Mouse (Mus musculus) cerebellum, adult 2 months (tissue): Measurements from ENCODE around the gene Reck.

Experiments used
- CTCF ChIP-seq: fragments of 200-500 bp; IDR thresholded peaks from 2 replicates; pipeline ENCODE4 v1.5.1; 2011; ENCODE audit warnings: low read depth, mild to moderate bottlenecking, control low read depth, low read length, moderate library complexity, borderline replicate concordance; ENCODE audit not compliant: insufficient read depth
- POLR2A ChIP-seq: fragments of 200-500 bp; IDR thresholded peaks from 2 replicates; pipeline ENCODE4 v1.6.1; 2011; ENCODE audit warnings: low read length, control low read depth, borderline replicate concordance; ENCODE audit not compliant: insufficient read depth

DNA sequence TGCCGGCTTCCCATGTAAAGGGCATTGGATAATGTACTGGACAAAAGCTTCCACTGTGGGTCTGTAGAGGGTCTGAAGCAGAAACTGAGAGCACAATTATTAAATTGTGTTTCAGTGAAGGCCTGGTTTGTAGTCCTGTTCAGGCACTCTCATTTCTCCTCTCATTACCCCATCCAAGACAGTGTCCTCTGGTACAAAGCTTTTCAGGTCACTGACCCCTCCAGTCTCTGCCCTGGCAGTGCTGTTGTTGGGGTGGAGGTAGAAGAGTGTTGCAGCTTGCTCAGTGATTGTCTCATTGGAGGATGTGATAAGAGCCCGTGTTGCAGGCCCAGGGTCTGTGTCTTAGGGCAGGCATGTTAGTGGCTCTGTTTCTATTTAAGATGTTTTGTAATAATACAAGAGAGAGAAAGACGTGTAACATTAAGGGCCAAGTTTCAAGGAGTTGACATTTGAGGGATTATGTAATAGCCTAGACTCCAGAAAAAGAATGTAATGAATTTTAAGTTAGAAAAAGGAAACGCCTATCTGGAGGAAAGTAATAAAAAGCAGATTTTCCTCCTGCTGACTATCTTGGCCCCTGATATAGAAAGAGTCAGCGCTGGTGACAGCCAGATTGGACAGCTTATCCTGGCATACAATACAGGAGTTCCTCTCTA lies 2.9 kb downstream of the Reck start:
- TF ChIP-seq POLR2A: no peak
- TF ChIP-seq CTCF: no peak
